ENCODE assay signal across 8 mouse cellular contexts in the genomic region with DNA sequence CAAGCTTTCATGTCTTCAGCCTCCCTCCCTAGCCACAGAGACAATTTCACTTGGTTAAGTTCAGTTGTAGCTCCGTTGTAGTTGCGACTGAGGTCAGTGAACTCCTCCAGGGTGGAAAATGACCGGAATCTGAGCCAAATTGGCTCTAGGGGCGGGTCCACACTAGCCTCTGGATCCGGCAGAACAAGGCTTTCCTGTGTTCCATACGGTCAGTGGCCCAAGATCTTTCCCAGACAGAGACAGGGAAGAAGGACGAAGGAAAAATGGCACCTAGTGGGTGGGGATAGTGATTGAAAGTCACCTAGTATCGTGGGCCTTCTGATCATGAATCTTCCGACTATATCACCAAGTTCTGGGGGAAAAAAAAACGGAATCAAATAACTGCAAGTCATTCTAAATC. TPM values are rescaled to one million over a fixed set of nuclear protein-coding genes. Genes with fewer than 3 reads are reported as not detected.
DNase-seq lines count a peak whose midpoint lies in the region; ATAC-seq and TF ChIP-seq lines count a peak whose summit lies in the region.

No protein-coding gene starts in this region.

- peak overlapping the region; percentile 90 for H3K4me2 ChIP-seq in forebrain, postnatal 0 days (ENCODE audit: low read depth)
- H3K4me2 ChIP-seq in intestine, embryonic 15.5 days (replicated peaks), result peak overlapping the region; percentile 94
- H3K4me2 ChIP-seq in liver, embryonic 16.5 days (ENCODE audit: low read depth, low read length), result peak overlapping the region; percentile 64

- H3K27ac ChIP-seq in forebrain, postnatal 0 days (ENCODE audit: low read depth, low read length), result peak overlapping the region; percentile 92
- H3K27ac ChIP-seq in intestine, embryonic 15.5 days, result no peak overlapping the region
- H3K27ac ChIP-seq in liver, embryonic 16.5 days (ENCODE audit: low read length), result no peak overlapping the region
- H3K27ac ChIP-seq in small intestine, adult 2 months (ENCODE audit: insufficient read depth, low read depth, low read length), result no peak overlapping the region

- DNase-seq in adrenal gland, adult 2 months, result peak; percentile 32
- DNase-seq in adrenal gland, postnatal 4 days (ENCODE audit: low spot score in 2 of 2), result no peak
- DNase-seq in forebrain, postnatal 0 days, result no peak
- no peak for DNase-seq in gastrocnemius, postnatal 4 days (ENCODE audit: low spot score in 2 of 2)

- peak overlapping the region; percentile 98 for H3K9ac ChIP-seq in forebrain, postnatal 0 days
- no peak overlapping the region for H3K9ac ChIP-seq in intestine, embryonic 15.5 days
- H3K9ac ChIP-seq in liver, embryonic 16.5 days (ENCODE audit: low read depth, low read length), result no peak overlapping the region

- no peaks in the 10 kb centered on the region for H3K36me3 ChIP-seq in forebrain, postnatal 0 days (ENCODE audit: insufficient read depth)
- H3K36me3 ChIP-seq in intestine, embryonic 15.5 days, result no peaks in the 10 kb centered on the region
- no peaks in the 10 kb centered on the region for H3K36me3 ChIP-seq in liver, embryonic 16.5 days (ENCODE audit: control insufficient read depth, insufficient read depth)
- no peaks in the 10 kb centered on the region for H3K36me3 ChIP-seq in small intestine, adult 2 months (ENCODE audit: control insufficient read depth, insufficient read depth, low read length)

- TF ChIP-seq POLR2A in small intestine, adult 2 months (IDR thresholded peaks at IDR 0.05; ENCODE audit: low read depth, low read length), result no peak

- H3K4me1 ChIP-seq in forebrain, postnatal 0 days (ENCODE audit: insufficient read depth), result peaks cover 24% of the 10 kb centered on the region
- peaks cover 21% of the 10 kb centered on the region for H3K4me1 ChIP-seq in intestine, embryonic 15.5 days (replicated peaks)
- peaks cover 3% of the 10 kb centered on the region for H3K4me1 ChIP-seq in liver, embryonic 16.5 days (ENCODE audit: control insufficient read depth, low read depth, low read length)
- peaks cover 7% of the 10 kb centered on the region for H3K4me1 ChIP-seq in small intestine, adult 2 months (ENCODE audit: control insufficient read depth, insufficient read depth, insufficient read length, low read length)

- H3K9me3 ChIP-seq in forebrain, postnatal 0 days (ENCODE audit: low read length), result no peaks in the 10 kb centered on the region
- H3K9me3 ChIP-seq in intestine, embryonic 15.5 days, result no peaks in the 10 kb centered on the region
- H3K9me3 ChIP-seq in liver, embryonic 16.5 days (replicated peaks; ENCODE audit: control insufficient read depth, low read length), result no peaks in the 10 kb centered on the region

- peak overlapping the region; percentile 81 for H3K4me3 ChIP-seq in forebrain, postnatal 0 days (ENCODE audit: low read depth, low read length)
- peak overlapping the region; percentile 97 for H3K4me3 ChIP-seq in intestine, embryonic 15.5 days (replicated peaks)
- H3K4me3 ChIP-seq in liver, embryonic 16.5 days (ENCODE audit: low read depth, low read length), result peak overlapping the region; percentile 68
- H3K4me3 ChIP-seq in small intestine, adult 2 months (ENCODE audit: low read depth, low read length), result peak overlapping the region; percentile 85

- 14% methylated on average over 10 of the region's 10 CpGs for WGBS in forebrain, postnatal 0 days
- 26% methylated on average over 10 of the region's 10 CpGs for WGBS in intestine, embryonic 15.5 days
- WGBS in liver, embryonic 16.5 days (ENCODE audit: insufficient replicate concordance), result 24% methylated on average over 10 of the region's 10 CpGs
- 16% methylated on average over 10 of the region's 10 CpGs for WGBS in small intestine, adult 2 months

- H3K27me3 ChIP-seq in forebrain, postnatal 0 days (ENCODE audit: insufficient read depth, low read length), result no peaks in the 10 kb centered on the region
- H3K27me3 ChIP-seq in intestine, embryonic 15.5 days (replicated peaks), result no peaks in the 10 kb centered on the region
- H3K27me3 ChIP-seq in liver, embryonic 16.5 days (ENCODE audit: control insufficient read depth, insufficient read depth, low read depth, low read length), result peaks cover 46% of the 10 kb centered on the region
- no peaks in the 10 kb centered on the region for H3K27me3 ChIP-seq in small intestine, adult 2 months (ENCODE audit: control insufficient read depth, insufficient read depth, low read length)

- ATAC-seq in forebrain, postnatal 0 days, result no peak
- ATAC-seq in intestine, embryonic 15.5 days, result no peak
- no peak for ATAC-seq in liver, embryonic 16.5 days (ENCODE audit: low read depth)
- ATAC-seq in megakaryocyte progenitor cell, adult 5-6 weeks (replicated peaks; ENCODE audit: poor library complexity), result no peak

- no peak for TF ChIP-seq CTCF in forebrain, postnatal 0 days (IDR thresholded peaks at IDR 0.05; ENCODE audit: low read depth)
- TF ChIP-seq CTCF in small intestine, adult 2 months (IDR thresholded peaks at IDR 0.05; ENCODE audit: extremely low read depth, insufficient read length, insufficient replicate concordance, low read depth, low read length), result no peak

RNA-seq across cellular contexts. Expression of gene Farp1, which starts 0.5 kb away (rescaled TPM):
- 10 to 100 TPM; 18.0 to 24.0 TPM for total RNA-seq in adrenal gland, adult 2 months (2021)
- polyA plus RNA-seq in adrenal gland, adult 2 months (2012; rRNA removed), result 7.4 and 10.9 TPM in 2 replicates
- 10 to 100 TPM; 41.6 to 58.5 TPM for total RNA-seq in adrenal gland, postnatal 4 days (2021)
- 88.9 and 120 TPM in 2 replicates for total RNA-seq in forebrain, postnatal 0 days (2014; rRNA removed)
- 31.6 and 48.3 TPM in 2 replicates for polyA plus RNA-seq in forebrain, postnatal 0 days (2015; fragmentation: Nextera tagmentation; extraction: Ambion mirVana)
- polyA plus RNA-seq in intestine, embryonic 15.5 days (2015; fragmentation: Nextera tagmentation; extraction: Ambion mirVana), result 15.8 and 16.6 TPM in 2 replicates
- 3.4 and 3.7 TPM in 2 replicates for polyA plus RNA-seq in liver, embryonic 16.5 days (2015; fragmentation: Nextera tagmentation; extraction: Ambion mirVana)
- 5.9 and 12.4 TPM in 2 replicates for polyA plus RNA-seq in small intestine, adult 2 months (2012; rRNA removed)
- total RNA-seq in megakaryocyte progenitor cell, adult 5-6 weeks (2015), result 0.15 and 0.78 TPM in 2 replicates
- 0.68 TPM in 1 of 2 replicates, not detected in the other for total RNA-seq in megakaryocyte progenitor cell, adult 5-6 weeks (2017)
- 10 to 100 TPM; 64.2 to 65.8 TPM for total RNA-seq in gastrocnemius, postnatal 4 days (2021)

Comparison
In these comparisons a context has a peak if more than half of its experiments do, and no peak if none do; other contexts are left out.
1. RNA of gene Farp1, which starts 0.5 kb away (total RNA-seq): 88.9 to 120 TPM in forebrain, postnatal 0 days, 64.2 to 65.8 TPM in gastrocnemius, postnatal 4 days, 41.6 to 58.5 TPM in adrenal gland, postnatal 4 days and 18.0 to 24.0 TPM in adrenal gland, adult 2 months; 0.15 to 0.78 TPM in megakaryocyte progenitor cell, adult 5-6 weeks; every median in the first group is over 10 times any median in the second.
2. Peak in every context shown above with its lines, with median percentiles within 50 percentile points of each other: H3K4me2 ChIP-seq and H3K4me3 ChIP-seq.